Mouse (Mus musculus) spleen, adult 2 months (tissue): ENCODE measurements at regions not wholly inside any gene's neighbourhood (a gene's known extent, or its start where the extent isn't known, plus 50 kb on each side); places are given as distances from the start of the nearest gene placed in this dataset.

ENCODE experiments used
- CTCF ChIP-seq: fragments of 200-500 bp; IDR thresholded peaks from 2 replicates; pipeline ENCODE4 v1.5.1; 2011; ENCODE audit warnings: mild to moderate bottlenecking, inconsistent platforms; ENCODE audit not compliant: insufficient read depth, insufficient read length, insufficient replicate concordance; ENCODE audit errors: extremely low read depth
- POLR2A ChIP-seq: fragments of 200-500 bp; IDR thresholded peaks from 2 replicates; pipeline ENCODE4 v1.6.1; 2011; ENCODE audit warnings: low read depth, low read length, inconsistent platforms

GRCm38 (mm10) chr4:53264501-53264900 is 104.8 kb upstream of the Abca1 start:
- no peak for TF ChIP-seq CTCF
- TF ChIP-seq POLR2A: no peak
